Mouse (Mus musculus) CD4-positive naive resting alpha-beta T cell, adult 57 days (primary cell): ENCODE measurements around the gene Dexi. TPM values are rescaled to one million over a fixed set of nuclear protein-coding genes. Genes with fewer than 3 reads are reported as not detected.

Experiments
- total RNA-seq: library from RNA; stranded (reverse); gene quantifications from one replicate; pipeline ENCODE4 v1.2.4, GENCODE M21; 2023

Dexi gene
- total RNA-seq: 17.9 TPM

GRCm38 (mm10) chr16:10542698-10543365, at the start of gene Dexi:
TSS of gene Dexi (minus strand) at chr16:10543054.

DNA sequence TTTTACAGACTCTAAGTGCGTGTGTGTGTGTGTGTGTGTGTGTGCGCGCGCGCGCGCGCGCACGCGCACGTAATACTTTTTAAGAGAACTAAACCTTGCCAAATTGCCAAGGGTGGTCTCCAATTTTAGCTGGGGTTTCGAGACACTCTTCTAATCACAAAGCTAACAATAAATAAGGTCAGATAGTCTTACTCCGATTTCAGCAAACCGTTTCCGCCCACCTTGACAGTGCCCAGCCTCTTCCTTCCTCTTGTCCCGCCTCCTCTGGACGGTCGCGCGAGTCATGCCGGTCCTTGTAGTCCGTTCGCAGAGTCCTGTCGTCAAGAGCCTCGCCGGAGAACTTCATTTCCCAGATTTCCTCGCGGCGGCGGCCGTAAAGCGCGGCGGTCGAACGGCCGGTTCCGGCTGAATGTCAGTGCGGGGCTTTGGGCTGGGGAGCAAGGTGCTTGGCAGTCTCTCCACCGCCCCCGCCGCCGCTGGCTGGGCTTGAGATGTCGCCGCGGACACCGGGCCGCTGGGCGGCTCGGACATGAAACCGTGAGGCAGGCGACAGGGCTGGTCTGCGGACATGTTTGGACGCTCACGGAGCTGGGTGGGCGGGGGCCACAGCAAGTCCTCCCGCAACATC, 2.3 kb upstream of the Dexi start, which contains the start of gene Clec16a:
Gene Clec16a (plus strand): TSS at position 345 of the 628 bp plus-strand sequence.

DNA sequence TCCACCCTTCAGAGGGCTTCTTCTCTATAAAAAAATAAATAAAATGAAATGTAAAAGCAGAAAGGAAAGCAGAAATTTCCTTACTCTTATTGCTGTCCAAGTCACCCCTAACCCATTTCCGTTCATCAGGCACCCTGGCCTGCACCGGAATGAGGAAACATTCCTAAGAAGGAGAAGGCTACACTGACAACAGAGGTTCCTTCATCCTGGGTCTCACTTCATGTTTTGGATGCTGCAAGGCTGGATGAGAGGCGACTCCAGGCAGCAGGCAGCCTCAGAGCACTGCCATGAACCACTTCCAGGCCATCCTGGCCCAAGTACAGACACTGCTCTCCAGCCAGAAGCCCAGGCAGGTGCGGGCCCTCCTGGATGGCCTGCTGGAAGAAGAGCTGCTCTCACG, 63.0 kb downstream of the Dexi start, which contains the start of gene Ciita:
Gene Ciita (plus strand): TSS at position 203 of the 400 bp plus-strand sequence.

Other genes starting within 250 kb of the Dexi start
- gene Emp2, start 229.1 kb downstream of the Dexi start, total RNA-seq: 0.33 TPM
- gene Tekt5, start 147.6 kb downstream of the Dexi start, total RNA-seq: not detected
- 34.2 TPM for gene Nubp1, start 131.1 kb downstream of the Dexi start, total RNA-seq
- not detected for gene Tvp23a, start 95.7 kb downstream of the Dexi start, total RNA-seq
- 10.2 TPM for gene Ciita, start 63.0 kb downstream of the Dexi start, total RNA-seq
- gene Clec16a, start 2.3 kb upstream of the Dexi start, total RNA-seq: 32.4 TPM
- 31.9 TPM for gene Socs1, start 242.5 kb upstream of the Dexi start, total RNA-seq
- gene Tnp2, start 245.6 kb upstream of the Dexi start, total RNA-seq: not detected
- not detected for gene Prm3, start 247.9 kb upstream of the Dexi start, total RNA-seq